Mouse (Mus musculus) lung, adult 2 months (tissue): ENCODE results near the gene Slbp. TPM values are rescaled to one million over a fixed set of nuclear protein-coding genes. Genes with fewer than 3 reads are reported as not detected.

Source experiments
- DNase-seq: peaks from one replicate; pipeline ENCODE4 v3.0.0; 2022
- H3K4me1 ChIP-seq: fragments of 200-500 bp; 2 replicates; pipeline ENCODE4 v1.6.1; 2011; ENCODE audit warnings: low read length; ENCODE audit not compliant: control insufficient read depth, insufficient read depth
- H3K4me3 ChIP-seq: fragments of 200-500 bp; replicated peaks from 2 replicates; pipeline ENCODE3; 2011; ENCODE audit warnings: low read depth, mild to moderate bottlenecking, control low read depth, low read length; ENCODE audit errors: extremely low read depth
- CTCF ChIP-seq: fragments of 200-500 bp; IDR thresholded peaks from 2 replicates; pipeline ENCODE4 v1.5.1; 2011; ENCODE audit warnings: mild to moderate bottlenecking, low read length, control low read depth; ENCODE audit not compliant: insufficient read depth
- POLR2A ChIP-seq: fragments of 200-500 bp; IDR thresholded peaks from 2 replicates; pipeline ENCODE4 v1.6.1; 2011; ENCODE audit warnings: low read depth, mild to moderate bottlenecking, control low read depth, low read length, borderline replicate concordance; ENCODE audit errors: extremely low read depth
- WGBS: fragments of 180-500 bp; shearing (Covaris S2); methylation state at CpG from one replicate; pipeline ENCODE4 v1.1.7; 2018; 5-methylcytosine and 5-hydroxymethylcytosine counted together
- polyA plus RNA-seq: library from polyadenylated mRNA; depleted of rRNA; stranded (reverse); fragments of >200 nt; gene quantifications from 2 replicates; pipeline ENCODE4 v1.2.3, GENCODE M21; 2012

Slbp gene
- polyA plus RNA-seq, 1 experiment, result 21.3 TPM

- WGBS, result 17% methylated on average over 24 of the region's 24 CpGs
- no peak overlapping the region for H3K4me3 ChIP-seq
- DNase-seq, result no peak
- TF ChIP-seq POLR2A, result no peak
- no peak for TF ChIP-seq CTCF
- H3K4me1 ChIP-seq, result peaks cover 39% of the 10 kb centered on the region
Observed at GRCm38 (mm10) chr5:33692393-33692792, 40.0 kb upstream of the Slbp start.

DNA sequence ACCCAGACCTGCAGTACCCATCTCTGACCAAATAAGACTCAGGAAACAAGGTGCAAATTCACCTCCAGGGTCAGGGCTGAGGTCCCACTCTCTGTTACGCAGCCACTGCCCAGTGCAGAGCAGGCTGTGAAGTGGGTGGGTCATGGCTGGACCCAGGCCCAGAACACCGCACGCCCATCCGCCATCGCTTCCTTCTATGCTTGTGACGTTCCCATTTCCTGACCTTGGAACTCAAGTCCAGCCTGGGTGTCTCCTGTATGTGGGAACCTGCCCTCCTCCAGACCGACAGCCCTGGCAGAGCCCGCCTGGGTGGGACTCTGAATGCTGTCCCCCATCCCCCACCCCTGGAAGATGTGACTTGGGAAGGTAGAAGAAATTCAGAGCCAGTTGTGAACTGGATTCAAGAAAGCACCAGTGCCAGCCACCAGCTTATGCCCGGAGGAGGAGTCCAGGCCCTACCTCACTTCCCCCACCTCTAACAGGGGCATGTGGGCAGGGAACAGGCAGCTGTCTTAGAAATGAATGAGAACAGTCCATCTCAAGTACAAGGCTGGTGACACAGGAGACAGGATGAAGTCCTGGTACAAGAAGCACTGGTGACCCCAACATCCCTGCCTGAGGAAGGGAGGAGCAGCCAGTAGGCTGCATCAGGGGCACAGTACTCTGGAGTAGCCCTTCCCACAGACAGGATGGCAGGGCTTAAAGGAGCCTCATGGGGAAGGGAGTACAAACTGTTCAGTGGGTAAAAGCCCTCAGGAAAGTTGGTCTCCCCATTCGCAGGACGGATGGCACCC, 37.7 kb upstream of the Slbp start:
- no peak for DNase-seq
- peak overlapping the region; percentile 31 for H3K4me3 ChIP-seq

GRCm38 (mm10) chr5:33689221-33689844, 37.0 kb upstream of the Slbp start:
- DNase-seq, result no peak
- peak; percentile 36; the same call in 1 of the 2 replicates for TF ChIP-seq POLR2A
- TF ChIP-seq CTCF, result no peak
- WGBS, result 35% methylated on average over 20 of the region's 20 CpGs
- Histone ChIP-seq H3K4me1 (peaks cover 24% of the 10 kb centered on the region), H3K4me3 (peak overlapping the region; percentile 31)

More for the DNA sequence above, 37.7 kb upstream of the Slbp start:
- TF ChIP-seq POLR2A (peak; percentile 88; the same call in 1 of the 2 replicates), CTCF (no peak)
- H3K4me1 ChIP-seq, result peaks cover 30% of the 10 kb centered on the region
- WGBS, result 58% methylated on average over 11 of the region's 11 CpGs

GRCm38 (mm10) chr5:33688278-33689220, 36.2 kb upstream of the Slbp start:
- TF ChIP-seq POLR2A (no peak), CTCF (no peak)
- WGBS, result 59% methylated on average over 14 of the region's 14 CpGs
- peaks cover 23% of the 10 kb centered on the region for H3K4me1 ChIP-seq
- DNase-seq, result no peak
- no peak overlapping the region for H3K4me3 ChIP-seq

DNA sequence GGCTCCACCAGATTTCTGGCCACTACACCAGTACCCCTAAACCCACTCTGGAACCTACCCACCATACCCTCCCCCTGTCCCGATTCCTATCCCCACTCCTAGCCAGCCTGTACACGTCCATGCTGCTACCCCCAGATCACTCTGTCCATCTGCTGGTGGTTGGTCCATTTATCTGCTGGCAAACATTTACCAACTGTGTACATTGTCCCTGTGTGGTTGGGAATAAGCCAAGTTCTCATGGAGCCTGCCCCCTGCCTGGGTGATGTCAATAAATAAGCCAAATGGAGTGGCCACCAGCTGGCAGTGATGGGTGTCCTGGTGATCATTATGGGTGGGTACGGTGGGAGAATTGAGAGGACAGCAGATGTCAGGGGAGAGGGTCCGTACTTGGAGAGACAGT, 34.8 kb upstream of the Slbp start:
- peak; percentile 13 for DNase-seq
- 70% methylated on average over 4 of the region's 4 CpGs for WGBS
- Histone ChIP-seq H3K4me1 (peaks cover 17% of the 10 kb centered on the region), H3K4me3 (no peak overlapping the region)
- TF ChIP-seq POLR2A (no peak), CTCF (no peak)

DNA sequence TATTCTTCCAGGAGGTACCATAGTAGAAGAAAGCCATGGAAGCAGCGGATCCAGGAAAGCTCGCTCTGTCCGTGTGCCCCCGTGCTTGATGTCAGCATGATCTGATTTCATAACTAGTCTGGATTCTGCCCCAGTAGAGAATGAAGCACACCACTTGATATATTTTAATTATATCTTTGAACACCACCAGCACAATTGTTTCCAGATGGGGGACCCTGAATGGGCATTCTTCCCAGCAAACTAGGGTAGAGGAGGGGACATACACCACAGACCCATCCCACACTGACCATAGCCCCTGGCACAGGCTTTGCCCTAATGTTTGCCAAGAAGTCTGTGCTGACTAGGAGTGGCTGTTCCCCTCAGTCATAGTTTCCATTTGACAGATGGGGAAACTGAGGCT, 32.6 kb upstream of the Slbp start:
- WGBS, result 84% methylated on average over 4 of the region's 4 CpGs
- no peak overlapping the region for H3K4me3 ChIP-seq
- H3K4me1 ChIP-seq, result peaks cover 16% of the 10 kb centered on the region
- DNase-seq, result no peak
- TF ChIP-seq CTCF, result no peak

DNA sequence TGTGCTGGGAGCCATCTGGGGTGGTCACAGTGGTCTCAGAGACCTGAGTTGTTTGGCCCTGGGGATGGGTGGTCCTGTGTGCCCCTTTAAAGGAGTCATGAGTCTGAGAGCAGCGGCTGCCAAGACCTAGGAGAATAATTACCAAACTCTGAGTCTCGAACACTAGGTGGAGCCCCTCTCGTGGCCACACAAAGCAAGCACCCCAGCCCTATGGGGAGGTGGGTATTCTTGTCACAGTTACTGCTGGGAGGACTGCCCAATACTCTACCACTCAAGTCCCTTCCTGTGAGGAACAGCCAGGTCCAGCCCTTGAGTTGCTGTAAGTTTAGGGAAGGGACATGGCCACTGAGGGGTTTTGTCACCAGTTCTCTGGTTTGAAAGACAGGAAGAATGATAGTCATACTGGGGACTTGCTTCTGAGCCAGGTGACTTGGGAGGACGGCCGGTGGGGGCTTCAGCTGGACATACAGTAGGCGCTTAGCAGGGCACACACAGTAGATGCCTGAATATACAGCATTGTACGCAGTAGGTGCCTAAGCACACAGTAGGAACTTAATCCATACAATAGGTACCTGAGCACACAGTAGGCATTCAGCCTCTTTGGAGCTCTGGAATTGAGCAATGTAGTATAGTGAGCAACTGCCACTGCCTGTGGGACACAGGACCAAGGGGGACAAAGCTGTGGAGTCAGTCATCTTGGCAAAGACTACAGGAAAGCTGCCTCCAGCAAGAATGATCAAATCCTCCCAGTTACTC, 31.7 kb upstream of the Slbp start:
- DNase-seq, result peak; percentile 63
- TF ChIP-seq POLR2A, result no peak
- TF ChIP-seq CTCF, result peak; percentile 73
- no peak overlapping the region for H3K4me3 ChIP-seq
- WGBS, result 40% methylated on average over 7 of the region's 7 CpGs
- peaks cover 13% of the 10 kb centered on the region for H3K4me1 ChIP-seq

- WGBS, result 86% methylated on average over 4 of the region's 4 CpGs
Observed at GRCm38 (mm10) chr5:33682963-33683362, 30.6 kb upstream of the Slbp start.

More at GRCm38 (mm10) chr5:33682963-33683362, 30.6 kb upstream of the Slbp start:
- Histone ChIP-seq H3K4me3 (no peak overlapping the region), H3K4me1 (peaks cover 4% of the 10 kb centered on the region)
- DNase-seq, result peak; percentile 2
- TF ChIP-seq CTCF (no peak), POLR2A (no peak)
